Mouse (Mus musculus): ENCODE data around the gene Ptgdr. TPM values are rescaled to one million over a fixed set of nuclear protein-coding genes. Genes with fewer than 3 reads are reported as not detected.
"Not testable (repeated sequence)": the region's sequence is repeated elsewhere in the genome, so short reads cannot be mapped to it uniquely, and the experiment has no call there.

Ptgdr gene
- total RNA-seq, 2 experiments from 2014 or later, result 0.74 to 1.4 TPM

GRCm38 (mm10) chr14:44821177-44822057, 37.8 kb downstream of the Ptgdr start:
- intact Hi-C loops (cut with DNase I), result no loop called here
- no peak for DNase-seq

DNA sequence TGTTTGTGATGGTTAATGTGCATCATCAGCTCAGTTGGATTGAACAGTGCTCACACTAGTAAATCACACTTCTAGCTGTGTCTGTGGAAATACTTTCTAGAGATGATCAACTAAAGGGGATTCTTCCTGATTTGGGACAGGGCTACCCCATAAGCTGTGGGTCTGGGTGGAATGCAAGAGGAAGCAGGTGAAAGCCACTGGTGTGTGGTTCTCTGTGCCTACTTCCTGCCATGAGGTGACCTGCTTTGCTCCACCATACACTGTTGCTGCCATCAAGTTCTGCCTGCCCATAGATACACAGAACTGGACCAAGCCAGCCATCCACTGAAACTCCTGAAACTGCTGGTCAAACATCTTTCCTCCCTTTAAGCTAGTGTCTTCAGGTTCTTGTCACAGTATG, 46.0 kb downstream of the Ptgdr start:
- intact Hi-C loops (cut with DNase I); DNase-seq: not testable (repeated sequence)

Other genes starting within 250 kb of the Ptgdr start
- not detected for gene Gm5624, start 231.4 kb downstream of the Ptgdr start, total RNA-seq (2021)
- gene Gm8257, start 152.9 kb downstream of the Ptgdr start, total RNA-seq (2021), result not detected
- not detected for gene Gm8267, start 109.0 kb downstream of the Ptgdr start, total RNA-seq (2021)
- gene Ptger2, start 128.8 kb upstream of the Ptgdr start, total RNA-seq (2021), result 1 to 10 TPM in 1 of 2 experiments, under 1 TPM in 1; 0.60 to 1.0 TPM